Mouse (Mus musculus) heart, adult 2 months (tissue): ENCODE measurements around the gene L2hgdh. TPM values are rescaled to one million over a fixed set of nuclear protein-coding genes. Genes with fewer than 3 reads are reported as not detected.

Experiments
- DNase-seq, 2 experiments: peaks; one replicate each; pipeline ENCODE4 v3.0.0; 2021
- H3K27ac ChIP-seq: fragments of 200-600 bp; 2 replicates; pipeline ENCODE4 v1.8.1; 2022
- H3K27me3 ChIP-seq: fragments of 200-500 bp; 2 replicates; pipeline ENCODE4 v1.6.1; 2012; ENCODE audit warnings: mild to moderate bottlenecking, low read length, inconsistent platforms, mixed read lengths; ENCODE audit not compliant: control insufficient read depth, insufficient read depth
- H3K36me3 ChIP-seq: fragments of 200-500 bp; 2 replicates; pipeline ENCODE4 v1.6.1; 2012; ENCODE audit warnings: low read length, inconsistent platforms; ENCODE audit not compliant: control insufficient read depth, insufficient read depth
- H3K4me1 ChIP-seq: fragments of 200-500 bp; 2 replicates; pipeline ENCODE4 v1.6.1; 2011; ENCODE audit warnings: low read length; ENCODE audit not compliant: control insufficient read depth, insufficient read depth
- H3K4me3 ChIP-seq: fragments of 200-600 bp; 2 replicates; pipeline ENCODE4 v1.8.1; 2022
- H3K79me2 ChIP-seq: fragments of 200-500 bp; replicated peaks from 2 replicates; pipeline ENCODE4 v1.6.1; 2012; ENCODE audit warnings: mild to moderate bottlenecking, inconsistent platforms, low read length, moderate library complexity, mixed read lengths; ENCODE audit not compliant: control insufficient read depth, insufficient read depth
- H3K9ac ChIP-seq: fragments of 200-500 bp; 2 replicates; pipeline ENCODE4 v1.6.1; 2012; ENCODE audit warnings: low read depth, mild to moderate bottlenecking, control low read depth, inconsistent platforms, low read length, mixed read lengths
- CTCF ChIP-seq: fragments of 200-600 bp; IDR thresholded peaks from 2 replicates; pipeline ENCODE4 v1.8.1; 2022; ENCODE audit warnings: antibody characterized with exemption, mild to moderate bottlenecking, moderate library complexity
- EP300 ChIP-seq: fragments of 200-500 bp; IDR thresholded peaks from 2 replicates; pipeline ENCODE4 v1.6.1; 2011; ENCODE audit warnings: low read depth, low read length, control low read depth; ENCODE audit not compliant: insufficient read depth
- POLR2A ChIP-seq: fragments of 200-500 bp; IDR thresholded peaks from 2 replicates; pipeline ENCODE4 v1.6.1; 2011; ENCODE audit warnings: mild to moderate bottlenecking, low read depth, low read length, control low read depth; ENCODE audit not compliant: insufficient read depth
- WGBS: fragments of 180-500 bp; shearing (Covaris S2); methylation state at CpG from one replicate; pipeline ENCODE4 v1.1.7; 2018; 5-methylcytosine and 5-hydroxymethylcytosine counted together
- intact Hi-C: fragments of 180-260 bp; cut with DNase I; formaldehyde crosslinking; loops from one replicate; pipeline ENCODE4 v1.15.1; 2025
- microRNA-seq, 2 experiments: library from miRNA; unstranded; fragments of <30 nt; microRNA quantifications; one replicate each; pipeline ENCODE4 v1.2.0; 2021
- polyA plus RNA-seq: library from polyadenylated mRNA; depleted of rRNA; stranded (reverse); fragments of >200 nt; gene quantifications from 2 replicates; pipeline ENCODE4 v1.2.3, GENCODE M21; 2012; rRNA removed
- total RNA-seq, 2 experiments: library from RNA; stranded (reverse); gene quantifications; 2 replicates each; pipeline ENCODE4 v1.2.3; 2021

Gene L2hgdh
- total and polyA plus RNA-seq, 3 experiments = 13.8 to 49.4 (median 41.9) TPM

- peak in 1 of 2 experiments; percentile 14 for DNase-seq
- Histone ChIP-seq H3K36me3 (peaks cover 12% of the 10 kb centered on the region), H3K9ac (0 out of 2 replicates have a peak overlapping the region, but pooled peaks have one; percentile 25), H3K27me3 (no peaks in the 10 kb centered on the region), H3K79me2 (no peaks in the 10 kb centered on the region; the same call in none of the 2 replicates), H3K27ac (peak overlapping the region; percentile 24; the same call in 1 of the 2 replicates), H3K4me3 (no peak overlapping the region), H3K4me1 (peaks cover 11% of the 10 kb centered on the region)
- intact Hi-C loops = loop anchor here (5.0 kb wide), 2 partner anchors 37 to 52 kb away; partner anchors contain the start of gene Sos2
- WGBS = 30% methylated on average over 3 of the region's 3 CpGs
- TF ChIP-seq POLR2A = no peak
- TF ChIP-seq CTCF = no peak
These were observed 79.8 kb downstream of the L2hgdh start for GRCm38 (mm10) chr12:69644877-69645276.

- H3K27ac ChIP-seq = no peak overlapping the region
- no peak for TF ChIP-seq POLR2A
- TF ChIP-seq EP300 = no peak
- peaks cover 12% of the 10 kb centered on the region for H3K36me3 ChIP-seq
- no peak overlapping the region for H3K4me3 ChIP-seq
- H3K9ac ChIP-seq = no peak overlapping the region
- no peaks in the 10 kb centered on the region; the same call in none of the 2 replicates for H3K79me2 ChIP-seq
- no peaks in the 10 kb centered on the region for H3K27me3 ChIP-seq
- intact Hi-C loops = no loop called here
- peaks cover 11% of the 10 kb centered on the region for H3K4me1 ChIP-seq
- DNase-seq = no peak
- 95% methylated on average over 5 of the region's 5 CpGs for WGBS
These were observed 81.8 kb downstream of the L2hgdh start for GRCm38 (mm10) chr12:69642877-69643276.

Small RNA genes within 50 kb of the gene (microRNA-seq; reads per million reads assigned to microRNA genes)
- 0 reads per million in 2 experiments for gene Mir681

Other genes with a start within 250 kb of the L2hgdh start
- gene Vcpkmt, start 141.8 kb downstream of the L2hgdh start, total RNA-seq = 1 to 10 TPM; 3.5 TPM
- 2.0 TPM in 2 replicates for gene Vcpkmt, start 141.8 kb downstream of the L2hgdh start, polyA plus RNA-seq
- 10 to 100 TPM; 33.7 to 38.5 TPM for gene Sos2, start 43.0 kb downstream of the L2hgdh start, total RNA-seq
- gene Sos2, start 43.0 kb downstream of the L2hgdh start, polyA plus RNA-seq = 21.3 and 33.1 TPM in 2 replicates
- 10 to 100 TPM; 31.5 to 34.7 TPM for gene Atp5s, start 77 bp upstream of the L2hgdh start, total RNA-seq
- 22.5 and 56.1 TPM in 2 replicates for gene Atp5s, start 77 bp upstream of the L2hgdh start, polyA plus RNA-seq
- 10 to 100 TPM in 1 of 2 experiments, 1 to 10 TPM in 1; 9.3 to 11.2 TPM for gene Cdkl1, start 66.4 kb upstream of the L2hgdh start, total RNA-seq
- 2.0 and 3.0 TPM in 2 replicates for gene Cdkl1, start 66.4 kb upstream of the L2hgdh start, polyA plus RNA-seq
- gene Atl1, start 167.7 kb upstream of the L2hgdh start, total RNA-seq = 1 to 10 TPM; 4.0 TPM
- 2.9 and 3.5 TPM in 2 replicates for gene Atl1, start 167.7 kb upstream of the L2hgdh start, polyA plus RNA-seq
- gene Map4k5, start 168.3 kb upstream of the L2hgdh start, total RNA-seq = 10 to 100 TPM; 20.0 to 21.7 TPM
- gene Map4k5, start 168.3 kb upstream of the L2hgdh start, polyA plus RNA-seq = 5.6 and 10.0 TPM in 2 replicates